Mouse (Mus musculus): ENCODE data around the gene Esrrb. TPM values are rescaled to one million over a fixed set of nuclear protein-coding genes. Genes with fewer than 3 reads are reported as not detected.
A peak's percentile ranks its signal among the peaks of the same experiment; 100 is the strongest.

The Esrrb gene
- total RNA-seq, 1 experiment, result 120 TPM

DNA sequence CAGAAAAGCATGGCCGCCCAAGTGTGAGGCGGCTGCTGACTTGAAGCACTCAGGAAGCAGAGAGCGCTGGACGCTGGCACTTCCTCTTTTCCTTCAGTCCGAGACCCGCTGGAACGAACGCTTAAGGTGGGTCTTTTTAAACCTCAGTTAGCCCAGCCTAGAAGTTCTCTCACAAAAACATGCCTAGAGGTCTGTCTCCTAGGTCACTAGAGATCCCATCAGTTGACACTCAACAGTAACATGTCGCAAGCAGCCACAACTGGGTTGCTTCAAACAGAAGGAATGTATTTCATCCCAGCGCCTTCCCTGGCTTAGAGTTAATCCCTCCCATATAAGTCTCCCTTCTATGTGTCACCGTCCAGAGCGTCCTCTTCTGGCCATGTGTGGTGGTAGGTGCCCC, 33.9 kb downstream of the Esrrb start:
- in situ Hi-C loops (cut with MboI; ENCODE audit: low sequenced_read_pairs in 2 of 2, unreplicated experiment in 2 of 2), result no loop called here
- Histone ChIP-seq H3K36me3 (ENCODE audit: control insufficient read depth, insufficient read depth, low read length, poor library complexity, severe bottlenecking) (no peaks in the 10 kb centered on the region), H3K9ac (ENCODE audit: insufficient read depth, low read depth, low read length, poor library complexity, severe bottlenecking) (no peak overlapping the region), H3K4me1 (ENCODE audit: control insufficient read depth in 2 of 2, insufficient read depth in 2 of 2, low read length in 2 of 2, poor library complexity in 1 of 2) (peaks cover 0 to 9% of the 10 kb centered on the region in 2 experiments; a peak in 1 of 4 replicates), H3K9me3 (ENCODE audit: control insufficient read depth, insufficient read depth, low read depth, low read length) (no peaks in the 10 kb centered on the region), H3K4me3 (ENCODE audit: insufficient read depth in 1 of 2, low read depth in 1 of 2, low read length in 2 of 2, poor library complexity in 1 of 2, severe bottlenecking in 1 of 2) (no peak overlapping the region), H3K27ac (ENCODE audit: insufficient read depth, low read depth, low read length, poor library complexity, severe bottlenecking) (no peak overlapping the region)
- TF ChIP-seq ZNF384 (IDR thresholded peaks at IDR 0.05; ENCODE audit: low read depth, low read length) (no peak), HCFC1 (IDR thresholded peaks at IDR 0.05; ENCODE audit: borderline replicate concordance, insufficient read depth, low read length) (no peak), MAFK (IDR thresholded peaks at IDR 0.05; ENCODE audit: insufficient read depth, low read depth, low read length) (no peak), CHD2 (IDR thresholded peaks at IDR 0.05; ENCODE audit: low read depth, low read length) (no peak), ZC3H11A (IDR thresholded peaks at IDR 0.05; ENCODE audit: borderline replicate concordance, low read depth, low read length) (no peak)
- DNase-seq (ENCODE audit: low read depth, low spot score), result no peak

DNA sequence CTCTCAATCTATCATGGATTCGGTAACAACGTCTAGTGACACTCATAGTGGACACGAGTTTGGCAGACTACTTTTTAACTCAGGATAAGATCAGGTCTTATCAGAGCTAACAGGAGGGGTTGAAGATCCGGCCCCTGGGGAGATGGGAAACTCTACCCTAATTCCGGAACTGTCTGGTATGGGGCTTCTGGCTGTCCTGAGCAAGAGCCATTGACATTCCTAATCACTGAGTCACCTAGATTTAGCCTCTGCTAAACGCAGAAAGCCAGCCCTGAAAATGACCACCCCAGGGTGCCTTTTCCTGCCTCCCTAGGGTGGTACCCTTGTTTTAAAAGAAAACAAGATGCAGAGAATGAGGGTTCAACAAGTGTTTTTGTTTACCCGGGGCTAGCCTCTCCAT, 34.4 kb downstream of the Esrrb start:
- Histone ChIP-seq H3K27ac (ENCODE audit: insufficient read depth, low read depth, low read length, poor library complexity, severe bottlenecking) (no peak overlapping the region), H3K9ac (ENCODE audit: insufficient read depth, low read depth, low read length, poor library complexity, severe bottlenecking) (no peak overlapping the region), H3K4me3 (ENCODE audit: insufficient read depth in 1 of 2, low read depth in 1 of 2, low read length in 2 of 2, poor library complexity in 1 of 2, severe bottlenecking in 1 of 2) (no peak overlapping the region), H3K9me3 (ENCODE audit: control insufficient read depth, insufficient read depth, low read depth, low read length) (no peaks in the 10 kb centered on the region), H3K4me1 (ENCODE audit: control insufficient read depth in 2 of 2, insufficient read depth in 2 of 2, low read length in 2 of 2, poor library complexity in 1 of 2) (peaks cover 0 to 9% of the 10 kb centered on the region in 2 experiments; a peak in 1 of 4 replicates), H3K36me3 (ENCODE audit: control insufficient read depth, insufficient read depth, low read length, poor library complexity, severe bottlenecking) (no peaks in the 10 kb centered on the region)
- DNase-seq (ENCODE audit: low read depth, low spot score), result peak; percentile 40
- TF ChIP-seq ZC3H11A (IDR thresholded peaks at IDR 0.05; ENCODE audit: borderline replicate concordance, low read depth, low read length), result no peak
- TF ChIP-seq CHD2 (IDR thresholded peaks at IDR 0.05; ENCODE audit: low read depth, low read length), result no peak
- TF ChIP-seq MAFK (IDR thresholded peaks at IDR 0.05; ENCODE audit: insufficient read depth, low read depth, low read length), result no peak
- TF ChIP-seq HCFC1 (IDR thresholded peaks at IDR 0.05; ENCODE audit: borderline replicate concordance, insufficient read depth, low read length), result no peak
- no peak for TF ChIP-seq ZNF384 (IDR thresholded peaks at IDR 0.05; ENCODE audit: low read depth, low read length)
- in situ Hi-C loops (cut with MboI; ENCODE audit: low sequenced_read_pairs in 2 of 2, unreplicated experiment in 2 of 2), result no loop called here

DNA sequence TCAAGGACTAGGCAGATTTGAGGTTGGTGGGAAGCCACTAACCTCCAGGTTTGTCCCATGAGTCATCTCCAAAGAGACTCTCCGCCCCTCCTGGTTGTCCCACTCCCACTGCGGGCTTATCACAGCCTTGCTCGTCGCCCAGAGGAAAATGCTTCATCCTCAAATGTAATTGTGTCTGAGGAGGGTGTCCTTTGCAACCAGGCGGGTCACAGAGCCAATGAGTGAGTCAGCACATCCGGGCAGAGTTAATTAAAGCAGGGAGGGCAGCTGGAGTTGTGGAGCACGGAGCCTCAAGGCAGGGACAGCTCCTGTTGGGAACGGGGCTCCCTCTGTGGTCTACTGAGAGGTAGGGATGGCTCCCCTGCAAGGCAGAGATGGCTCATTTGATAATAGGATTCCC, 37.8 kb downstream of the Esrrb start:
- DNase-seq (ENCODE audit: low read depth, low spot score), result no peak
- in situ Hi-C loops (cut with MboI; ENCODE audit: low sequenced_read_pairs in 2 of 2, unreplicated experiment in 2 of 2), result no loop called here
- peak; percentile 56 for TF ChIP-seq MAFK (IDR thresholded peaks at IDR 0.05; ENCODE audit: insufficient read depth, low read depth, low read length)
- no peak for TF ChIP-seq ZNF384 (IDR thresholded peaks at IDR 0.05; ENCODE audit: low read depth, low read length)
- Histone ChIP-seq H3K4me3 (ENCODE audit: insufficient read depth in 1 of 2, low read depth in 1 of 2, low read length in 2 of 2, poor library complexity in 1 of 2, severe bottlenecking in 1 of 2) (no peak overlapping the region), H3K36me3 (ENCODE audit: control insufficient read depth, insufficient read depth, low read length, poor library complexity, severe bottlenecking) (no peaks in the 10 kb centered on the region), H3K9ac (ENCODE audit: insufficient read depth, low read depth, low read length, poor library complexity, severe bottlenecking) (no peak overlapping the region), H3K9me3 (ENCODE audit: control insufficient read depth, insufficient read depth, low read depth, low read length) (no peaks in the 10 kb centered on the region), H3K4me1 (ENCODE audit: control insufficient read depth in 2 of 2, insufficient read depth in 2 of 2, low read length in 2 of 2, poor library complexity in 1 of 2) (peaks cover 2 to 16% of the 10 kb centered on the region in 2 experiments; a peak in 1 of 4 replicates), H3K27ac (ENCODE audit: insufficient read depth, low read depth, low read length, poor library complexity, severe bottlenecking) (no peak overlapping the region)

DNA sequence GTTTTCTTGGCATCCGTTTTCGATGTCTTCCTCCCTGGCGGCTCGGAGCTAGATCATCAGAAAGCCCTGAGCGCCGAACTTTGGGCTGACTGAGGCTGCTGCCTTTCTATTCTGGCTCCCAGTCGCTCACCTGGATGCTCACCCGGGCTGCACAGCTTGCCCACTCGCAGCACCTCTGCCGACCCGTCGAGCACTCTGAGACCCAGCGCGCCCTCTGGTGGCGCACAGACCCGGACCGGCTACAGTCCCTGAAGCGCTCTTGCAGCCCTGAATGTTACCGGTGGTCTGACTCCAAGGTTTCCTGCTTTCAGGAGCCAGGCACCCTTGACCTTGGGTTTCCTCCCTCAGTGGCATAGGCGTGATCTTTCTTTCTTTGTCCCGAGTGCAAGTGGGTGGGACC, 41.8 kb downstream of the Esrrb start:
- no peak for TF ChIP-seq HCFC1 (IDR thresholded peaks at IDR 0.05; ENCODE audit: borderline replicate concordance, insufficient read depth, low read length)
- TF ChIP-seq ZC3H11A (IDR thresholded peaks at IDR 0.05; ENCODE audit: borderline replicate concordance, low read depth, low read length), result 0 out of 2 replicates have a peak, but pooled peaks have one; percentile 6
- H3K4me3 ChIP-seq (ENCODE audit: insufficient read depth in 1 of 2, low read depth in 1 of 2, low read length in 2 of 2, poor library complexity in 1 of 2, severe bottlenecking in 1 of 2), result peak overlapping the region in 1 of 2 experiments; percentile 20; a peak in 1 of 4 replicates
- no peaks in the 10 kb centered on the region for H3K9me3 ChIP-seq (ENCODE audit: control insufficient read depth, insufficient read depth, low read depth, low read length)

DNA sequence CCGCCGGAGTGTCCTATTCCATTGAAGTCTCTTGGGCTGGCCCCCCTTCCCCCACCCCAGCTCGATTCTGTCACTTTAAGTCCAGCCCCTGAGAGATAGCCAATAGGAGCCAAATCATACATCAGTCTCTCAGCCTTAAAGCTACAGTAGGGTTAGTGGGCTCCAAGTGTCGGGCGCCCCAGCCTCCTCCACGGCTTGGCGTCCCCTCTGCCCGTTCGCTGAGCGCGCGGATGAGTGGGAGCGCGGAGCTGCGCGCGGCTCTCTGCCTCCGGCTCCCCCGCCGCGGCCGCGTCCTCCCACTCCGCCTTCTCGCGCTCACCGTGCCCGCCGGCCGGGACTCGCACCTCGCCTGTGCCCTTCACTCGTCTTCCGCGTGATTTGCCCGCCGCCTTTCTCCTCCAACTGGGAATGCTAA, 60.6 kb downstream of the Esrrb start:
- Histone ChIP-seq H3K4me3 (ENCODE audit: insufficient read depth in 1 of 2, low read depth in 1 of 2, low read length in 2 of 2, poor library complexity in 1 of 2, severe bottlenecking in 1 of 2) (peak overlapping the region; percentile 64 to 65), H3K9ac (ENCODE audit: insufficient read depth, low read depth, low read length, poor library complexity, severe bottlenecking) (peak overlapping the region; percentile 9; the same call in 1 of the 2 replicates), H3K9me3 (ENCODE audit: control insufficient read depth, insufficient read depth, low read depth, low read length) (no peaks in the 10 kb centered on the region), H3K36me3 (ENCODE audit: control insufficient read depth, insufficient read depth, low read length, poor library complexity, severe bottlenecking) (no peaks in the 10 kb centered on the region), H3K4me1 (ENCODE audit: control insufficient read depth in 2 of 2, insufficient read depth in 2 of 2, low read length in 2 of 2, poor library complexity in 1 of 2) (peaks cover 0 to 2% of the 10 kb centered on the region in 2 experiments; a peak in 1 of 4 replicates), H3K27ac (ENCODE audit: insufficient read depth, low read depth, low read length, poor library complexity, severe bottlenecking) (no peak overlapping the region)
- TF ChIP-seq MAFK (IDR thresholded peaks at IDR 0.05; ENCODE audit: insufficient read depth, low read depth, low read length) (no peak), ZC3H11A (IDR thresholded peaks at IDR 0.05; ENCODE audit: borderline replicate concordance, low read depth, low read length) (no peak), HCFC1 (IDR thresholded peaks at IDR 0.05; ENCODE audit: borderline replicate concordance, insufficient read depth, low read length) (no peak), ZNF384 (IDR thresholded peaks at IDR 0.05; ENCODE audit: low read depth, low read length) (no peak), CHD2 (IDR thresholded peaks at IDR 0.05; ENCODE audit: low read depth, low read length) (no peak)
- in situ Hi-C loops (cut with MboI; ENCODE audit: low sequenced_read_pairs in 2 of 2, unreplicated experiment in 2 of 2), result no loop called here
- DNase-seq (ENCODE audit: low read depth, low spot score), result no peak

More for the DNA sequence above, 41.8 kb downstream of the Esrrb start:
- H3K9ac ChIP-seq (ENCODE audit: insufficient read depth, low read depth, low read length, poor library complexity, severe bottlenecking), result no peak overlapping the region
- peaks cover 2 to 13% of the 10 kb centered on the region in 2 experiments; a peak in 1 of 4 replicates for H3K4me1 ChIP-seq (ENCODE audit: control insufficient read depth in 2 of 2, insufficient read depth in 2 of 2, low read length in 2 of 2, poor library complexity in 1 of 2)
- no peak overlapping the region for H3K27ac ChIP-seq (ENCODE audit: insufficient read depth, low read depth, low read length, poor library complexity, severe bottlenecking)
- H3K36me3 ChIP-seq (ENCODE audit: control insufficient read depth, insufficient read depth, low read length, poor library complexity, severe bottlenecking), result no peaks in the 10 kb centered on the region
- peak; percentile 81 for DNase-seq (ENCODE audit: low read depth, low spot score)
- in situ Hi-C loops (cut with MboI; ENCODE audit: low sequenced_read_pairs in 2 of 2, unreplicated experiment in 2 of 2), result loop anchor here in 1 of 2 experiments (10.0 kb wide), 1 partner anchor 58 kb away; no protein-coding TSS in a partner anchor

Data from ES-E14 (cell line).